Mouse (Mus musculus) megakaryocyte, embryonic 14.5 days (primary cell): ENCODE data around the gene Gzmm.

Experiments
- FLI1 ChIP-seq: IDR thresholded peaks from 2 replicates; pipeline ENCODE4 v1.6.1; 2012; ENCODE audit warnings: low read length, inconsistent platforms, mixed read lengths
- GATA1 ChIP-seq: IDR thresholded peaks from 3 replicates; pipeline ENCODE4 v1.6.1; 2012; ENCODE audit warnings: mixed read lengths, low read length, inconsistent platforms, borderline replicate concordance

DNA sequence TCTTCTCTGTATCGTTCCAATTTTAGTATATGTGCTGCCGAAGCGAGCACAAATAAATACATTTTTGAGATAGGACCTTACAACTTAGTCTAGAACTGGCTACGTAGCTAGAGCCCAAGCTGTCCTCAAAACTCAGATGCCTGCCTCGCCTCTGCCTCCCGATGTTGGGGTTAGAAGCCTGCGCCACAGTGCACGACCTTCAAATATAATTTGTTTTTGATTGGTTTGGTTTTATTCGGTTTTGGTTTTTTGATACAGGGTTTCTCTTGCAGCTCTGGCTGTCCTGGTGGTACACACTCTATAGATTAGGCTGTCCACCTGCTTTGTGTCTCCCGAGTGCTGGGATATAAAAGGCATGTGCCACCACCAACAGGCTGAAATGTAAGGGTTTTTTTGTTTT lies 14.7 kb downstream of the Gzmm start:
- no peak for TF ChIP-seq GATA1
- no peak for TF ChIP-seq FLI1
